Mouse (Mus musculus) frontal cortex, postnatal 10 days (tissue): ENCODE data around the gene Ap1g2.

Source experiments
- DNase-seq, 2 experiments: peaks; one replicate each; pipeline ENCODE4 v3.0.0; 2022; ENCODE audit warnings: low spot score in 2 of 2, mixed read lengths in 1 of 2

The Ap1g2 gene

GRCm38 (mm10) chr14:55089199-55089947, 17.0 kb downstream of the Ap1g2 start:
- DNase-seq, result no peak

GRCm38 (mm10) chr14:55086009-55086514, 20.3 kb downstream of the Ap1g2 start:
- no peak for DNase-seq

- DNase-seq, result no peak
Measured at GRCm38 (mm10) chr14:55085324-55086008, 20.9 kb downstream of the Ap1g2 start.

- DNase-seq, result no peak
Measured at GRCm38 (mm10) chr14:55083481-55083880, 22.9 kb downstream of the Ap1g2 start.

DNA sequence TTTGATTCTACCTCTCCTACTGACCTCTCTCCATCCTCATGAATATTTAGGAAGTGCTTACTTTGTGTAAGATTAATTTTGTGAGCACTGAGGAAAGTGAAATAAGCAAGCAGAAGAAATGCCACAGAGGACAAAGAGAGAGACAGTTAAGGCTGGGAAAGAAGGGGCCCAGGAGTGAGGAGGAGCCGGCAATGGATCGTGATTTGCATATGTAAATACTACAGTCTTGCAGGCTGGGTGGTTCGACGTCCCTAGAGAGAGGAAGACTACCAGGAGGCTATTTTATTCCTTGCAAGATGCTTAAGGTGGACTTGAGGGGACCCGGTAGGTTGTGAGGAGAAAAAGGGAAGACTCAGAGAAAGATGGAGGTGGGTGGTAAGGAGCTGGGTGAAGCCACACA, 25.3 kb downstream of the Ap1g2 start:
- no peak for DNase-seq

- DNase-seq, result peak in 1 of 2 experiments; percentile 67
Measured at GRCm38 (mm10) chr14:55079214-55079970, 27.0 kb downstream of the Ap1g2 start.

GRCm38 (mm10) chr14:55078366-55078989, 27.9 kb downstream of the Ap1g2 start:
- DNase-seq, result no peak

GRCm38 (mm10) chr14:55077481-55078365, 28.7 kb downstream of the Ap1g2 start:
- no peak for DNase-seq

DNA sequence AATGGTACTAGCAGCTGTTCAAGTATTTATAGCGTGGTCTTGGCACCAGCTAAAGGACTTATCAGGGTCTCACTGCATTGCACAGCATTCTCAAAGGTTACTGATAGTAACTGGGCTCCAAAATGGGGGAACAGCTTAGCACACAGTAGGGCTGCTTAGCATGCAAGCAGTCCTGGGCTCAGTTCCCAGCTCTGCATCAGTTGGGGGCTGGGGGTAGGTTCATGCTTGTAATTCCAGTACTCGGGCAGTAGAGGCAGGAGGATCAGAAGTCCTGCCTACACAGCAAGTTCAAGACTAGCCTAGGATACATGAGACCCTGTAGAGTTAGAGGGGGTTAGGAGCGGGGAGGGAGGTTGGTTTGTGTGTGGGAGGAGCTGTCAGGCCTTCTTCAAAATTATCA, 29.4 kb downstream of the Ap1g2 start:
- no peak for DNase-seq

DNA sequence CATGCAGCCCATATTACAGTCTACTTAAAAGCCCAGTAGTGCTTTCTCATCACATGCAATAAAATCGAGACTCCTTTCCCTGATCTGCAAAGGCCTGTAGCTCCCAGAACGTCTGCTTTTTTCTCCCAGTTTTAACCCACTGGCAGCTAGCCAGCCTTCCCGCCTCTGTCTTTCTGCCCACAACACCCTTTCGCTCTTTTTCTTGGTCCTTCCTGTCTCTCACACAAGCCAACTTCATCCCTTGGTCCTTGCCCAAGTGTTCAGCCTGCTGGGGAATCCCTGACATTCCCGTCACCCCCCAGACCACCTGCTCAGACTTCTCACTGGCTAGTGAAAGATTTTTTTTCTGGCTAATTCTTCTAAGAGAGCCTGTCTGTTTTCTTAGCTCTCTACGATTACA, 30.2 kb downstream of the Ap1g2 start:
- DNase-seq, result no peak

GRCm38 (mm10) chr14:55074416-55074815, 32.0 kb downstream of the Ap1g2 start:
- DNase-seq, result no peak

DNA sequence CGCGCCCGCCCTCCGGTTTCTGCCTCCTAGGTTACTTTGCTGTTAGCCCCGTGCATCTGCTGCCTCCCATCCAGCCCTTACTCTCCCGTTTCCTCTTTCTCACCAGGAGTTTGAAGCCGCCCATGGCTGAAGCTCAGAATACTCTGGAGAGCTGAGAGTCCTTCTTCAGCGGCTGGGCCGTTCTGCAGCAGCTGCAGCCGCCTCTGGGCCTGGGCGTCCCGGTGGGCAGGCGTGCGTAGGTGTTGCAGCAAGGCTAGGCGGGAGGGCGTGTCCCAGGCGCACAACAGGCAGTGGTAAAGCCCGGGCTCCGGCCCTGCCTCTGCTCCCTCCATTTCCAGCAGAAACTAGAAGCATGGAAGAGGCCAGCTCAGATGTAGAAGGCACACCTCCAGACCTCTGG, 34.6 kb downstream of the Ap1g2 start:
- DNase-seq, result no peak

GRCm38 (mm10) chr14:55066042-55066441, 40.4 kb downstream of the Ap1g2 start:
- no peak for DNase-seq

- no peak for DNase-seq
Measured at GRCm38 (mm10) chr14:55065391-55065790, 41.0 kb downstream of the Ap1g2 start.

DNA sequence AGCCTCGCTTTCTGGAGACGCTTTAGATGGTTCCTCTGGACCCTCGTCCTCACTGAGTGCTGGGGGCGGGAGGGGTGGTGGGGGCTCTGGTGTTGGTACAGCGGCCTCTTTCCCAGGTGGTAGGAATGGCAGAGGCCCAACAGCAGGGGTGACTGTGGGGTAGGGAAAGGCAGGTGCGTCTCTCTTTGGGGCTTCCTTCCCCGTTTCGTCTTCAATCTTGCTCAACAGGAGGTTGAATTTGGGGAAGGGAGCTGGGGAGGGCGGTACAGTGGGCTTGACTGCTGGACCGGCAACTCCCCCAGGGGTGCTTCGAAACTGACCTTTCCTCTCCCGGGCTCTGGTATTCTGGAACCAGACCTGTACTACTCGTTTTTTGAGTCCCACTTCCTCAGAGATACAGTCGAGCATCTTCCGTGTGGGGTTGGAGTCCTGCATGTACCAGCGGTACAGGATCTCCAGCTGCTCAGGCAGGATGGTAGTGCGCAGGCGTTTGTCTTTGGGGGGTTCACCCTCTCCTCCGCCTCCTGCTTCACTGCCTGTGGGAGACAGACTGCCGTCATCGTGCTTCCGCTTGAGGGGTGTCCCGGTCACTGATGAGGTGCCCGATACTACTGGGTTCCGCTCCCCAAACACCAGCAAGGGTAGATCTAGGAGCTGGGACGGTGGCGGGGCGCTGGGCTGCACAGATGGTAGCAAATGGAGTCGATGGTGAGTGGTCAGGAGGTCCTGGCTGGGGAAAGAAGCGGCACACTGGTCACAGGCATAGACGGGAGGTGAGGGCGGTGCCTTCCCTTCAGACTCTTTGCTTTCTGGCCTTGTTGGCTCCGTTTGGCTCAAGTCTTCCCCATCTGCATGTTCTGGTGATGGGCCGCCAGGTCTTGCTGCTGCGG, 41.7 kb downstream of the Ap1g2 start:
- no peak for DNase-seq

DNA sequence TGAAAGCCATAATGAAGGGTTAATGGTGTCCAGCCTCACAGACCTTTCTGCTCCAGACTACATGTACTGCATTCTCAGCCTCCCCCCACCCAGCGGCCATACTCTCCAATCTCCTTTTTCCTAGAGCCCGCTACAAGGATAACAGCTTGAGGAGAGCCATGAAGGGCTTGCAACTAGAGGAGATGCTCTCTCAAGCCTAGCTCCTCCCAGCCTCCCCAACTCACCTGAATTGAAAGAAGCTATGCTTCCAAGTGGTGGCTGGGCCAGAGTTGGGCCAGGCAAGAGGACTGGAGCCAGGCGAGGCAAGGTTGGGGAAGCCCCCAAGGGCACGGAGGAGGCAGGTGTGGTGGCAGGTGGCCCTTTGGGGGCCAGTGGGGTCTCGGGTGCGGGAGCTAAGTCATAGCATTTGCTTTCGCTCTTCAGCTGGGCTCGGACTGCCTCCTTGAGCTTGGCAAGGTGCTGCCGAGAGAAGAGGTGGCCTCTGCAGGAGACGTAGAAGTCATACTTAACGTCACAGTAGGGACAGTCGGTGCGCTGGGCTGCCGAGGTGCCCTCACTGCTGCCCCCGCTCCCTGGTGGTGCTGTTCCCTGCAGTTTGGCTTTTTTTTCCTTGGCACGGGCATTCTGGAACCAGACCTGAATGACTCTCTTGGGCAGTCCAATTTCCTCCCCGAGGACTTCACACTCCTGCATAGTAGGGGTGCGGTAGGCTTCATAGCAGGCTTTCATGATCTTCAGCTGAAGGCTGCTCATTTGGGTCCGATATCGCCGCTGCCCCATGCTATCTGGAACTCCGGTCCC, 42.6 kb downstream of the Ap1g2 start:
- no peak for DNase-seq

DNA sequence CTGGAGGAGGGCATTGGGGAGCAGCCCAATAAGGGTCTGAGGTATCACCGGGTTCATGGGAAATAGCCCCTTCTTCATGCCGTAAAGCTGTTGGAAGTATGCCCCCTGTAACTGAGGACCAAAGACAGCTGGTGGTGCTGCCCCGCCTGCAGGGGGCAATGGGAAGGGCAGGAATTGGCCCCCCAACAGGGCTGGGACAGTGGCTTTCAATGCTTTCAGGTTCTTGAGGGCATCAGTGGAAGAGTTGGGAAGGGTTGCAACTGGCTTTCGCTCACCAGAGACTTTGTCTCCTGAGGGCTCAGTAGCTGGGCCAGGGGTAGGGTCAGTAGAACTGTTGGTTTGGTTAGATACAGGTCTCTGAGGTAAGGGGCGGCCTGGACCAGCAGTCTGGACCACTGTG, 43.3 kb downstream of the Ap1g2 start:
- DNase-seq, result no peak

- no peak for DNase-seq
Measured at GRCm38 (mm10) chr14:55062626-55063025, 43.8 kb downstream of the Ap1g2 start.

- no peak for DNase-seq
Measured at GRCm38 (mm10) chr14:55061845-55062244, 44.5 kb downstream of the Ap1g2 start.
